Mouse (Mus musculus) C2C12 (cell line): Measurements from ENCODE around the gene Fbrs.

Experiments used
- CTCF ChIP-seq: IDR thresholded peaks from one replicate; pipeline ENCODE4 v1.5.1; 2011; ENCODE audit not compliant: control insufficient read depth, insufficient read depth, insufficient read length
- USF1 ChIP-seq: IDR thresholded peaks from one replicate; pipeline ENCODE4 v1.6.1; 2011; ENCODE audit warnings: low read depth, mild to moderate bottlenecking, control low read depth, moderate library complexity

- TF ChIP-seq CTCF (no peak), USF1 (no peak)
Observed at GRCm38 (mm10) chr7:127511808-127512230, 32.8 kb downstream of the Fbrs start, which contains the start of gene Srcap.
